Mouse (Mus musculus): ENCODE measurements at regions not wholly inside any gene's neighbourhood (a gene's known extent, or its start where the extent isn't known, plus 50 kb on each side); places are given as distances from the start of the nearest gene placed in this dataset.

GRCm38 (mm10) chr13:72419532-72419931, 209.1 kb upstream of the Irx2 start:
- no peak overlapping the region for H3K4me3 ChIP-seq (ENCODE audit: insufficient read depth in 1 of 2, low read depth in 1 of 2, low read length in 2 of 2, poor library complexity in 1 of 2, severe bottlenecking in 1 of 2)
- in situ Hi-C loops (cut with MboI; ENCODE audit: low sequenced_read_pairs in 2 of 2, unreplicated experiment in 2 of 2) = no loop called here
- TF ChIP-seq MAFK (IDR thresholded peaks at IDR 0.05; ENCODE audit: insufficient read depth, low read depth, low read length) (no peak), HCFC1 (IDR thresholded peaks at IDR 0.05; ENCODE audit: borderline replicate concordance, insufficient read depth, low read length) (no peak), CHD2 (IDR thresholded peaks at IDR 0.05; ENCODE audit: low read depth, low read length) (no peak), ZC3H11A (IDR thresholded peaks at IDR 0.05; ENCODE audit: borderline replicate concordance, low read depth, low read length) (no peak), ZNF384 (IDR thresholded peaks at IDR 0.05; ENCODE audit: low read depth, low read length) (no peak)
- no peaks in the 10 kb centered on the region for H3K4me1 ChIP-seq (ENCODE audit: control insufficient read depth in 2 of 2, insufficient read depth in 2 of 2, low read length in 2 of 2, poor library complexity in 1 of 2)
- H3K27ac ChIP-seq (ENCODE audit: insufficient read depth, low read depth, low read length, poor library complexity, severe bottlenecking) = no peak overlapping the region
- no peak for DNase-seq (ENCODE audit: low read depth, low spot score)
- H3K36me3 ChIP-seq (ENCODE audit: control insufficient read depth, insufficient read depth, low read length, poor library complexity, severe bottlenecking) = no peaks in the 10 kb centered on the region
- no peaks in the 10 kb centered on the region for H3K9me3 ChIP-seq (ENCODE audit: control insufficient read depth, insufficient read depth, low read depth, low read length)
- no peak overlapping the region for H3K9ac ChIP-seq (ENCODE audit: insufficient read depth, low read depth, low read length, poor library complexity, severe bottlenecking)

GRCm38 (mm10) chr13:72425917-72426316, 202.7 kb upstream of the Irx2 start:
- in situ Hi-C loops (cut with MboI; ENCODE audit: low sequenced_read_pairs in 2 of 2, unreplicated experiment in 2 of 2) = no loop called here
- no peaks in the 10 kb centered on the region for H3K36me3 ChIP-seq (ENCODE audit: control insufficient read depth, insufficient read depth, low read length, poor library complexity, severe bottlenecking)
- no peak for DNase-seq (ENCODE audit: low read depth, low spot score)
- no peak overlapping the region for H3K4me3 ChIP-seq (ENCODE audit: insufficient read depth in 1 of 2, low read depth in 1 of 2, low read length in 2 of 2, poor library complexity in 1 of 2, severe bottlenecking in 1 of 2)
- no peaks in the 10 kb centered on the region for H3K4me1 ChIP-seq (ENCODE audit: control insufficient read depth in 2 of 2, insufficient read depth in 2 of 2, low read length in 2 of 2, poor library complexity in 1 of 2)
- H3K9me3 ChIP-seq (ENCODE audit: control insufficient read depth, insufficient read depth, low read depth, low read length) = no peaks in the 10 kb centered on the region
- no peak for TF ChIP-seq ZC3H11A (IDR thresholded peaks at IDR 0.05; ENCODE audit: borderline replicate concordance, low read depth, low read length)
- TF ChIP-seq ZNF384 (IDR thresholded peaks at IDR 0.05; ENCODE audit: low read depth, low read length) = no peak
- no peak for TF ChIP-seq HCFC1 (IDR thresholded peaks at IDR 0.05; ENCODE audit: borderline replicate concordance, insufficient read depth, low read length)
- no peak for TF ChIP-seq CHD2 (IDR thresholded peaks at IDR 0.05; ENCODE audit: low read depth, low read length)
- TF ChIP-seq MAFK (IDR thresholded peaks at IDR 0.05; ENCODE audit: insufficient read depth, low read depth, low read length) = no peak
- H3K9ac ChIP-seq (ENCODE audit: insufficient read depth, low read depth, low read length, poor library complexity, severe bottlenecking) = no peak overlapping the region
- no peak overlapping the region for H3K27ac ChIP-seq (ENCODE audit: insufficient read depth, low read depth, low read length, poor library complexity, severe bottlenecking)

GRCm38 (mm10) chr13:72445336-72445735, 183.3 kb upstream of the Irx2 start:
- TF ChIP-seq HCFC1 (IDR thresholded peaks at IDR 0.05; ENCODE audit: borderline replicate concordance, insufficient read depth, low read length) (no peak), ZNF384 (IDR thresholded peaks at IDR 0.05; ENCODE audit: low read depth, low read length) (no peak), CHD2 (IDR thresholded peaks at IDR 0.05; ENCODE audit: low read depth, low read length) (no peak), MAFK (IDR thresholded peaks at IDR 0.05; ENCODE audit: insufficient read depth, low read depth, low read length) (no peak), ZC3H11A (IDR thresholded peaks at IDR 0.05; ENCODE audit: borderline replicate concordance, low read depth, low read length) (no peak)
- Histone ChIP-seq H3K27ac (ENCODE audit: insufficient read depth, low read depth, low read length, poor library complexity, severe bottlenecking) (no peak overlapping the region), H3K4me3 (ENCODE audit: insufficient read depth in 1 of 2, low read depth in 1 of 2, low read length in 2 of 2, poor library complexity in 1 of 2, severe bottlenecking in 1 of 2) (no peak overlapping the region), H3K4me1 (ENCODE audit: control insufficient read depth in 2 of 2, insufficient read depth in 2 of 2, low read length in 2 of 2, poor library complexity in 1 of 2) (no peaks in the 10 kb centered on the region), H3K36me3 (ENCODE audit: control insufficient read depth, insufficient read depth, low read length, poor library complexity, severe bottlenecking) (no peaks in the 10 kb centered on the region), H3K9ac (ENCODE audit: insufficient read depth, low read depth, low read length, poor library complexity, severe bottlenecking) (no peak overlapping the region), H3K9me3 (ENCODE audit: control insufficient read depth, insufficient read depth, low read depth, low read length) (no peaks in the 10 kb centered on the region)
- in situ Hi-C loops (cut with MboI; ENCODE audit: low sequenced_read_pairs in 2 of 2, unreplicated experiment in 2 of 2) = no loop called here
- DNase-seq (ENCODE audit: low read depth, low spot score) = no peak

- no peak overlapping the region for H3K4me3 ChIP-seq (ENCODE audit: insufficient read depth in 1 of 2, low read depth in 1 of 2, low read length in 2 of 2, poor library complexity in 1 of 2, severe bottlenecking in 1 of 2)
- H3K36me3 ChIP-seq (ENCODE audit: control insufficient read depth, insufficient read depth, low read length, poor library complexity, severe bottlenecking) = no peaks in the 10 kb centered on the region
- no peak for DNase-seq (ENCODE audit: low read depth, low spot score)
- no peaks in the 10 kb centered on the region for H3K4me1 ChIP-seq (ENCODE audit: control insufficient read depth in 2 of 2, insufficient read depth in 2 of 2, low read length in 2 of 2, poor library complexity in 1 of 2)
- H3K27ac ChIP-seq (ENCODE audit: insufficient read depth, low read depth, low read length, poor library complexity, severe bottlenecking) = no peak overlapping the region
- in situ Hi-C loops (cut with MboI; ENCODE audit: low sequenced_read_pairs in 2 of 2, unreplicated experiment in 2 of 2) = no loop called here
- H3K9me3 ChIP-seq (ENCODE audit: control insufficient read depth, insufficient read depth, low read depth, low read length) = no peaks in the 10 kb centered on the region
- no peak overlapping the region for H3K9ac ChIP-seq (ENCODE audit: insufficient read depth, low read depth, low read length, poor library complexity, severe bottlenecking)
- TF ChIP-seq ZNF384 (IDR thresholded peaks at IDR 0.05; ENCODE audit: low read depth, low read length) = no peak
- TF ChIP-seq MAFK (IDR thresholded peaks at IDR 0.05; ENCODE audit: insufficient read depth, low read depth, low read length) = no peak
- no peak for TF ChIP-seq HCFC1 (IDR thresholded peaks at IDR 0.05; ENCODE audit: borderline replicate concordance, insufficient read depth, low read length)
- no peak for TF ChIP-seq CHD2 (IDR thresholded peaks at IDR 0.05; ENCODE audit: low read depth, low read length)
- no peak for TF ChIP-seq ZC3H11A (IDR thresholded peaks at IDR 0.05; ENCODE audit: borderline replicate concordance, low read depth, low read length)
Observed at GRCm38 (mm10) chr13:72448458-72449058, 180.1 kb upstream of the Irx2 start.

Data from ES-E14 (cell line).